Mouse (Mus musculus) bone marrow, adult 2 months (tissue): ENCODE data around the gene Gsdme.

Experiments used
- CTCF ChIP-seq: fragments of 200-500 bp; IDR thresholded peaks from 2 replicates; pipeline ENCODE4 v1.5.1; 2011; ENCODE audit warnings: low read length, control low read depth; ENCODE audit not compliant: control insufficient read depth, insufficient read depth
- POLR2A ChIP-seq: fragments of 200-500 bp; IDR thresholded peaks from 2 replicates; pipeline ENCODE4 v1.6.1; 2011; ENCODE audit warnings: low read depth, mild to moderate bottlenecking, control low read depth, low read length, borderline replicate concordance; ENCODE audit not compliant: control insufficient read depth

- TF ChIP-seq POLR2A (no peak), CTCF (no peak)
Observed at GRCm38 (mm10) chr6:50168821-50169220, 94.8 kb downstream of the Gsdme start.
